Mouse (Mus musculus): Measurements from ENCODE around the gene Mmgt2. TPM values are rescaled to one million over a fixed set of nuclear protein-coding genes. Genes with fewer than 3 reads are reported as not detected.
"Not testable (repeated sequence)": the region's sequence is repeated elsewhere in the genome, so short reads cannot be mapped to it uniquely, and the experiment has no call there.

Gene Mmgt2
- total RNA-seq, 2 experiments from 2014 or later, result 23.7 to 24.0 TPM

GRCm38 (mm10) chr11:62644602-62645336 is 3.7 kb upstream of the Mmgt2 start:
- DNase-seq (ENCODE audit: low spot score in 2 of 2), result no peak

- DNase-seq (ENCODE audit: low spot score in 2 of 2), result no peak
These were observed 3.2 kb upstream of the Mmgt2 start for GRCm38 (mm10) chr11:62645337-62645675.

GRCm38 (mm10) chr11:62645732-62646494 is 2.6 kb upstream of the Mmgt2 start:
- peak; percentile 61 to 70 for DNase-seq (ENCODE audit: low spot score in 2 of 2)

GRCm38 (mm10) chr11:62646495-62646843 is 2.0 kb upstream of the Mmgt2 start:
- no peak for DNase-seq (ENCODE audit: low spot score in 2 of 2)

DNA sequence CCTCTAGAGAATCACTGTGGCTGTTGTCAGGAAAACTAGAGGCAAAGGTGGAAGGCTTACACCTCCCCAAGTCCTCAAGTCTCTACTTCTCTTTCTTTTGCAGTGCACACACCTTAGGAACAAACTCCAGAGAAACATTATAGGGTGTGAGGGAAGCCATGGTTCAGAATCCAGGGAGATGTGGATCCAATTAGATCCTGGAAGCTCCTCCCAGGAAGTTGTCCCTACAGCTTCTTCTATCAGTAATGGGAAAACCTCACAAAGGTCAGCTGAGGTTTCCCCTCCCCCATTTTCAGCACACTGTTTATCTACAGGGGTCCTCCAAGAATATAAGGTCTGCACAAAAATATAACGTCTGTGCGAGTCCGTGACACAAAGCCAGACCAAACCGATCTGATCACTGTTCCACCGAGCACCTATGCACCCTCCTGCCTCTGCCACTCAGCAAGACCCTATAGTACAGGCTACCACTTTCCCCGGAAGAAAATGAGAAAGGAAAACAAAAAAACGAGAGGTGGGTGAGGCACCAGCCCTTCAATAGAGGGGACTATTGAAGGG is 1.4 kb upstream of the Mmgt2 start:
- DNase-seq (ENCODE audit: low spot score in 2 of 2), result no peak

- no peak for DNase-seq (ENCODE audit: low spot score in 2 of 2)
These were observed 538 bp upstream of the Mmgt2 start, which contains the start of gene Lrrc75a for GRCm38 (mm10) chr11:62647661-62648590. Lrrc75a (minus strand) TSS chr11:62648523.

GRCm38 (mm10) chr11:62649803-62650202 is 1.3 kb downstream of the Mmgt2 start:
- not testable (repeated sequence) for DNase-seq (ENCODE audit: low spot score in 2 of 2)

GRCm38 (mm10) chr11:62651563-62651962 is 3.1 kb downstream of the Mmgt2 start:
- no peak for DNase-seq (ENCODE audit: low spot score in 2 of 2)

- DNase-seq (ENCODE audit: low spot score in 2 of 2), result no peak
These were observed 3.6 kb downstream of the Mmgt2 start for GRCm38 (mm10) chr11:62652080-62652479.

GRCm38 (mm10) chr11:62660885-62661284 is 12.4 kb downstream of the Mmgt2 start:
- DNase-seq (ENCODE audit: low spot score in 2 of 2), result no peak

DNA sequence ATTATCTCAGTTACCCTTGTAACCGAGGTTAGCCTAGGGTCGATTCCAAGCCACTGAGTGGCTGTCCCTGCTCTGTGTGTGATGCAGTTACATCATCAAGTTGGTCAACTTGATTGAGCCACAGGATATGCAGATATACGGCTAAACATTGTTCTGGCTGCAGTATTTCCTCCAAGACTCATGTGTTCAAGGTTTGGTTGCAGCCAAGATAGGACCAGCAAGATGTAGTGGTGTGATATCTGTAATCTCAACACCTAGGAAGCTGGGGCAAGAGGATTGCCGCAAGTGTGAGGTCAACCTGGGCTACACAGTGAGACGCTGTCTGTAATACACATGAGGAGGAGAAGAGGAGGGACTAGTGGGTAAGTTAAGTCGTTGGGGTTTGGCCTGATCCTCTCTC is 15.8 kb downstream of the Mmgt2 start:
- no peak for DNase-seq (ENCODE audit: low spot score in 2 of 2)

- DNase-seq (ENCODE audit: low spot score in 2 of 2), result no peak
These were observed 20.5 kb downstream of the Mmgt2 start for GRCm38 (mm10) chr11:62668986-62669385.

DNA sequence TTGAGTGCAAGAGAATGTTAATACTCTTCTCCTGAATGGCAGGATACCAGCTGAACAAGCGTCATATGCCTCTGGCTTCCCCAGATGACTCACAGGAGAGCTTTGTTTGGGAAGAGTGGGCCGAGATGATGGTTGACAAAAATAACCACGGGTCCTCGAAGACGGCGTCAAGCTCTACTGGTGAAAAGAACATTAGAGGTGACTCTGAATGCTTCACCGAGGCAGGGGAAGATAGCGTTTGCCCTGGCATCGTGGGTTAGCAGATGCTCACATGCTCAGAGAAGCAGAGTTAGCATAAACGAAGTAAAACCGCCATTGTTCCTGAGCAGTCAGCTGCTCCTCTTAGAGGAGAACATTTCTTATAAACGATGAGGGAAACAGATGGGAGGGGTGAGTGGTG is 21.0 kb downstream of the Mmgt2 start:
- peak; percentile 70 to 81 for DNase-seq (ENCODE audit: low spot score in 2 of 2)

DNA sequence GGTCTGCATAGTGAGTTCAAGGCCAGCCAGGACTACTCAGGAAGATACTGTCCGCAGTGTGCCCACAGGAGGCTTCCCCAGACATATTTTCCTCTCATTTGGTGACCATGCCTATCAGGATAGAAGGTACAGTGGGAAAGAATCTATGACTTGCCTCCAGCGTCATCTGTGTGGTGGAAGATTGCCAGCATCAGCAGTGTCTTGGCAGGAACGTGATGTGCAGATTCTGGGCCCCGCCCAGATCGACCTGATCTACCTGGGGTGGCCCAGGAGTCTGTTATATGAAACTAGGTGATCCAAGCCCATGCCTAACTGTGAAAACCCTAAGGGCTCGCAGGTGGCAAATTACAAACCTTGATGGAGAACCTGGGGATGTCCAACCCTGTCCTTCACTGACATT is 21.5 kb downstream of the Mmgt2 start:
- no peak for DNase-seq (ENCODE audit: low spot score in 2 of 2)

DNA sequence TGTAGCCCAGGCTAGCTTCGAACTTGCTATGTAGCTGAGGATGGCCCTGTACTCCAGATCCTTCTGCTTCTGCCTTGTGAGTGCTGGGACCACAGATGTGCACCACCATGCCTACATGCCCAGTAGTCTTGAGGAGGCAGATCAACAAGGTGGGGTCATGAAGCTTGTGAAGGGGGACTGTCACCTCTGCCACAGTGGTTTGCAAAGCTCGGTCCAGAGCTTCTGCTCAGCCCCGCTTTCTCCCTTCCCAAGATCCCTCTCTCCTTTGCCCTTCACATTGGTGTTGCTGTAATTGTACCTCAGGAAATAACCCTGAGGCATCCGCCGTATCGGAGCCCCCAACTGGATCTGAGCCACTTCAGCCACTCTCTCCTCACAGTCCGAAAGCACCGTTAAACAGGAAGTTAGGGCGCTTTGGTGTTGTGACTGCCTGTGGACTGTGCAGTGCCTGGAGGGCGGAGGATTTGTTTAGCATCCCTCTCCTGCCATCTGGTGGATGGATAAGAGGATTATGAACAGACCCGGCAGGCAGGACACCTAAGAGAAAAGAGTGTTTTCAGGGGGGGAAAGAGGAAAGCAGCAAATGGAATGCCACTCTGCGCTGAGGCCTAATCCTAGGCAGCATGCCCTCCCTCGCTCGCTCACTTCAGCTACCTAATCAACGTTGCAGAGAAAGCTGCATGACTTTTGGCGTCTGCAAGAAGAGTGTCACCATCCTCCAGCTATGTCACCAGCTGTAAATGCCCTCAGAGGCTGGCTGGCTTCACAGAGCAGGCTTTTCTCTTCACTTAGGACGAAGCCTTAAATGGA is 27.2 kb downstream of the Mmgt2 start:
- peak; percentile 69 for DNase-seq (ENCODE audit: low spot score in 2 of 2)

- DNase-seq (ENCODE audit: low spot score in 2 of 2), result no peak
These were observed 27.8 kb downstream of the Mmgt2 start for GRCm38 (mm10) chr11:62676290-62676596.

DNA sequence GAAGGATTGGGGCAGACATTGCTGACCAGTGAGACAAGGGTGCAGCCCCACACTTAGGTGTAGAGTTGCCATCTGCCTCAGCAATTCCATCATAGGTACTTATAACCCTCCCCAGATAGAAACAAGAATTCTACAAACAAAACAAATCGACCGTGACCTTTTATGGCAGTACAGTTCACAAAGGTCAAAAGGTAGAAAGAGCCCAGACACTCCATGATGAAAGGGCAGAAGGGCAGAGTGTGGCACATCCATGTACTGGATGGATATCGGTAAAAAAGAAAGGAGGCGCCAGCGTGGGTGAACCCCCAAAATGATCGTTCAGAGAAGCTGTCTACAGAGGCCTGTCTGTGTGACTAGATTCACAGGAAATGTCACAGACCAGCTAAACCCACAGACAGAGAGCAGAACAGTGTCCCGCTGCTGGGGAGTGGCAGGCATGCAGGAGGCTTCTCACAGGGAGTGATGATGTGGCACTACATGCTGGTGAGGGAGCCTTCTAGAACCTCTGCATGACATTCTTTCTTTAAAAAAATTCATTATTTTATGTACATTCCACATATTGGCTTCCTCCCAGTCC is 30.4 kb downstream of the Mmgt2 start:
- DNase-seq (ENCODE audit: low spot score in 2 of 2), result no peak

DNA sequence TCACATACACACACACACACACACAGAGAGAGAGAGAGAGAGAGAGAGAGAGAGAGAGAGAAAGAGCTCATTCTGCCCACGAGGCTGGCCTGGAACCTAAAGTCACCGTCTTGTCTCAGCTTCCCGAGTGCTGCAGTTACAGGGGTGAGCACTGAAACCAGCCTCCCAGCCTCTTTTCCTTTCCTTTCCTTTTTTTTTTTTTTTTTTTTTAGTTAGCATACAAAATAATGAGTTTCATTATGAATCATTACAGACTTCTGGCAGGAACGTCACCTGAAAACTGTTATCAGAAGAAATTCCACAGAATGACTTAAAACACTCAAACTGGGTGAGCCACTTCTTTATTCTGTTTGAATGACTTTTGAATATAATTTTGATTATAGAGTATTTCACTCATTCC is 31.5 kb downstream of the Mmgt2 start:
- DNase-seq (ENCODE audit: low spot score in 2 of 2), result no peak

DNA sequence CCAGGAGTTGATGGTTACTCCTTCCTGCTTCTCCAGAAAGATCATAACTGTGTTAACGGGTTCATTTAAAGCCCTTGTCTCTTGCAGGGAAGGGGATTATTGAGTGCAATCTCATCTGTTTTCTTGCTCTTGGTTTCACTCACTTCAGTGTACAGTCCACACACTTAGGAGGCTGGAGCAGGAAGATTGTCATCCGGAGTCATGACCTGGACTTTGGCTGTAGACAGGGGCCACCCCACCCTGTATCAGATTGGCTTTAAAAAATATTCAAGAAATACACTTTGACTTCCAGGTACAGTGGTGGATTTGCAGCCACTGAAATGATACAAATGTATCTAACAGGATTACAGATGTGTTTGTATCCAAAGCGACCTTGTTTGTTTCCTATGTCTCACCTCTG is 43.1 kb downstream of the Mmgt2 start:
- DNase-seq (ENCODE audit: low spot score in 2 of 2), result no peak

Measured in left cerebral cortex, adult 18-20 months (tissue).